Mouse (Mus musculus) intestine, postnatal 0 days (tissue): Measurements from ENCODE around the gene Tax1bp1. TPM values are rescaled to one million over a fixed set of nuclear protein-coding genes. Genes with fewer than 3 reads are reported as not detected.

Experiments
- ATAC-seq: fragments of 200-750 bp; cut with Nextera tagmentation; 2 replicates; pipeline ENCODE4 v1.8.0; 2017; ENCODE audit warnings: mild to moderate bottlenecking, moderate TSS enrichment, moderate library complexity
- H3K27ac ChIP-seq: fragments of 300-500 bp; sonication (generic); 2 replicates; pipeline ENCODE4 v1.5.1; 2014; ENCODE audit warnings: mild to moderate bottlenecking, low read depth, low read length, moderate library complexity
- H3K27me3 ChIP-seq: fragments of 300-500 bp; sonication (generic); replicated peaks from 2 replicates; pipeline ENCODE4 v1.6.1; 2014; ENCODE audit warnings: low read length, mixed read lengths; ENCODE audit not compliant: control insufficient read depth, insufficient read depth
- H3K36me3 ChIP-seq: fragments of 300-500 bp; sonication (generic); 2 replicates; pipeline ENCODE4 v1.6.1; 2014; ENCODE audit warnings: mild to moderate bottlenecking, moderate library complexity; ENCODE audit not compliant: control insufficient read depth, insufficient read depth
- H3K4me1 ChIP-seq: fragments of 300-500 bp; sonication (generic); replicated peaks from 2 replicates; pipeline ENCODE4 v1.6.1; 2014; ENCODE audit warnings: antibody characterized with exemption, low read length, mixed read lengths; ENCODE audit not compliant: control insufficient read depth, insufficient read depth
- H3K4me2 ChIP-seq: fragments of 300-500 bp; sonication (generic); replicated peaks from 2 replicates; pipeline ENCODE4 v1.6.1; 2014; ENCODE audit warnings: low read depth, mild to moderate bottlenecking, moderate library complexity
- H3K4me3 ChIP-seq: fragments of 300-500 bp; sonication (generic); 2 replicates; pipeline ENCODE4 v1.5.1; 2014; ENCODE audit warnings: low read depth, low read length
- H3K9ac ChIP-seq: fragments of 300-500 bp; sonication (generic); 2 replicates; pipeline ENCODE4 v1.6.1; 2014; ENCODE audit warnings: mild to moderate bottlenecking, low read depth, low read length
- H3K9me3 ChIP-seq: fragments of 300-500 bp; sonication (generic); 2 replicates; pipeline ENCODE4 v1.6.1; 2016; ENCODE audit warnings: mixed run types; ENCODE audit not compliant: control insufficient read depth
- CTCF ChIP-seq: sonication (generic); IDR thresholded peaks from 2 replicates; pipeline ENCODE4 v1.5.1; 2016; ENCODE audit warnings: low read depth, mild to moderate bottlenecking, control low read depth, antibody characterized with exemption, moderate library complexity
- WGBS: fragments of 180-500 bp; shearing (Covaris S2); extraction: QIAGEN DNeasy Blood & Tissue Kit; methylation state at CpG from one replicate; pipeline ENCODE4 v1.1.7; 2014; 5-methylcytosine and 5-hydroxymethylcytosine counted together
- polyA plus RNA-seq: library from polyadenylated mRNA; unstranded; fragments of >200 nt; fragmentation: Nextera tagmentation; extraction: Ambion mirVana; gene quantifications from 2 replicates; pipeline ENCODE4 v1.2.1, GENCODE M21; 2015

Gene Tax1bp1
- polyA plus RNA-seq, 1 experiment from 2014 or later, result 296 TPM

DNA sequence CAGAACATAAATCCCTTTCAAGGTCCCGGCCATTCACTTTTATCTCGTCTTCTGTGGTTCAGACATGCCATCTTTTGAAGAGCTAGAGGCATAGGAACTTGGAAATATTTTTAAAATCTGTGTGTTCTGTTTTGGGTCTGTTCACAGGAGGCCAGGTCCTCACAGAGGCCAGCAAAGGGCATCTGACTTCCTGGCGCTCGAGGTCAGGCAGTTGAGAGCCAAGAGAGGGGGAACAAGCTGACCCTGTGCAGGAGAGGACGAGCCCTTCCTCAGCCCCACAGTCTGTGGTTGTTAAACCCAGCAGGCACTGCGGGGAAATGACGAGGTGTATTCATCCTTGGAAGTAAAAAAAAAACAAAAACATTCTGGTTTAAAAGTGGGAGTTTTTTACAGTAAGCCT is 51.7 kb downstream of the Tax1bp1 start:
- H3K27ac ChIP-seq, result no peak overlapping the region
- H3K4me2 ChIP-seq, result no peak overlapping the region
- 72% methylated on average over 7 of the region's 7 CpGs for WGBS
- TF ChIP-seq CTCF, result no peak
- H3K4me3 ChIP-seq, result no peak overlapping the region
- no peak overlapping the region for H3K9ac ChIP-seq
- H3K36me3 ChIP-seq, result peaks cover 48% of the 10 kb centered on the region
- H3K27me3 ChIP-seq, result no peaks in the 10 kb centered on the region
- no peaks in the 10 kb centered on the region for H3K9me3 ChIP-seq
- no peak for ATAC-seq
- H3K4me1 ChIP-seq, result no peaks in the 10 kb centered on the region

DNA sequence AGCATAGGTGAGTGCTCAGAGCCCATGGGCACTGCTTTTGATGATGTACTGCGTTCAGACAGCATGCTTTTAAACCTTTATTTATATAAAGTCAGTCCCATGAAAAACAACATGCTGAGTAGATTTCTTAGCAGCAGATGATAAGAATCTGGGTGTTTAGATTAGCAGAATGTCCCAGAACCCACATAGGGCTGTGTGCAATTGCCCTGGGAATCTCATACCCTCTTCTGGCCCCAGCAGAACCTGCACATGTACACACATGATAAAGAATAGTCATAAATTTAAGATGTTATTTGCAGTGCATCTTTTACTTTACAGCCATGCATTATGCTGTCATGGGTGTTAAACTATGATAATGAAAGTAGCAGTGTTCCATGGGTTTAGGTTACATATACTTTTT is 57.3 kb downstream of the Tax1bp1 start:
- Histone ChIP-seq H3K4me2 (no peak overlapping the region), H3K4me3 (no peak overlapping the region), H3K9me3 (no peaks in the 10 kb centered on the region), H3K27me3 (no peaks in the 10 kb centered on the region), H3K9ac (no peak overlapping the region), H3K4me1 (no peaks in the 10 kb centered on the region), H3K27ac (no peak overlapping the region), H3K36me3 (peaks cover 38% of the 10 kb centered on the region)
- WGBS, result 53% methylated on average over 1 of the region's 1 CpGs
- no peak for ATAC-seq
- TF ChIP-seq CTCF, result no peak

DNA sequence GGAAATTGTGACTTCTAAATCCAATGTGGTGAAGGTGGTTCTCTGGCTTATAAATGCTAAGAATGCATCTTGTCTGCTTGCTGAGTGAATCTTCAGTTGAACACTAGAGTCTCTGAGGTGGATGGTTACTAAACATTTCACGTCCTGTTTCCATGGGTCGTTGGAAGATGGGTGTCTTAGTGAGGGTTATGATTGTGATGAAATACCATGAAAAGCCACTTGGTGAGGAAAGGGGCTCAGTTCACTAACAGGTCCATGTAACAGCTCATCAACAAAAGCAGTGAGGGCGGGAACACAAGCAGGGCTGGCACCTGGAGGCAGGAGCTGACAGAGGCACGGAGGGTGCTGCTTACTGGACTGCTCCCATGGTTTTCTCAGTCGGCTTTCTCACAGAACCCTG is 59.6 kb downstream of the Tax1bp1 start:
- no peak overlapping the region for H3K9ac ChIP-seq
- ATAC-seq, result no peak
- H3K36me3 ChIP-seq, result peaks cover 19% of the 10 kb centered on the region; the same call in 1 of the 2 replicates
- TF ChIP-seq CTCF, result no peak
- H3K9me3 ChIP-seq, result no peaks in the 10 kb centered on the region
- H3K27ac ChIP-seq, result no peak overlapping the region
- no peak overlapping the region for H3K4me3 ChIP-seq
- H3K4me1 ChIP-seq, result no peaks in the 10 kb centered on the region
- no peak overlapping the region for H3K4me2 ChIP-seq
- WGBS, result 80% methylated on average over 5 of the region's 5 CpGs
- H3K27me3 ChIP-seq, result no peaks in the 10 kb centered on the region

DNA sequence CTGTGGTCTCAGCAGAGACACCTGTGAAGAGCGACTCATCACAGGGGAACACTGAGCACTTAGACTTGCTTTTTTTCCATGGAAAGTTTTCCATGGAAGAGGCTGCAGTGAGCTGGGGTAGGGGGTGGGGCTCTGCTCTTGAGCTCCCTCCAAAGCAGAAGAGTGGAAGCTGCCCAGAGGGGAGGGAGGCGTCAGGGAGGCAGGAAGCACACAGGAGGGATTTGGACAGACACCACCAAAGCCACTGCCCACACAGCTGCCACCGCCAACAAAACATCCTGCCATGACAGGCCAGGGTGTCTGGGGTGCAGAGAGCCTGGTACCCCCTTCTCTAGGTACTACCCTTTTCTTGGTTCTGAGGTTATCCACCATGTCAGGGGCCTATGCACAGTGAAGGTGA is 61.8 kb downstream of the Tax1bp1 start:
- ATAC-seq, result no peak
- H3K27me3 ChIP-seq, result no peaks in the 10 kb centered on the region
- no peak overlapping the region for H3K4me2 ChIP-seq
- H3K4me1 ChIP-seq, result no peaks in the 10 kb centered on the region
- no peaks in the 10 kb centered on the region for H3K9me3 ChIP-seq
- H3K27ac ChIP-seq, result no peak overlapping the region
- TF ChIP-seq CTCF, result no peak
- no peak overlapping the region for H3K4me3 ChIP-seq
- WGBS, result 86% methylated on average over 3 of the region's 3 CpGs
- no peak overlapping the region for H3K9ac ChIP-seq
- H3K36me3 ChIP-seq, result peaks cover under 1% of the 10 kb centered on the region; the same call in 1 of the 2 replicates

DNA sequence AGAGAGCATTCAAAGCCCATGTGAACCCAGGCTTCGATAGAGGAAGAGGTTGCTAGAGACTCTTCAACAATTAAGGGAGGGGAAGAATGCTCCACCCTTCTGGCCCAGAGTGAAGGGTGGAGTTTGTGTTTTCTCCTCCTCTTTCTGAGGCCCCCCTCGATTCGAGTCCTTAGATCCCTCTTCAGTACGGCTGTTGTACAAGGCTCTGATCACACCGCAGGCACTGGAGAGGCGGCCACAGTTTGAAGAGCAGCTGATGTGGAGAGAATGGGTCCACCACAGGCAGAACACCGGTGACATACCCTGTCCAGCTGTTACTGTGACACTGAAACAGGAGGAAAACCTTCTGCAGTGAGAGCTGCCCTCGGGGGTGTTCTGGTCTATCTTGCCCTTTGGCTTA is 62.4 kb downstream of the Tax1bp1 start:
- TF ChIP-seq CTCF, result no peak
- 76% methylated on average over 8 of the region's 8 CpGs for whole genome bisulfite sequencing
- no peaks in the 10 kb centered on the region for H3K9me3 ChIP-seq

DNA sequence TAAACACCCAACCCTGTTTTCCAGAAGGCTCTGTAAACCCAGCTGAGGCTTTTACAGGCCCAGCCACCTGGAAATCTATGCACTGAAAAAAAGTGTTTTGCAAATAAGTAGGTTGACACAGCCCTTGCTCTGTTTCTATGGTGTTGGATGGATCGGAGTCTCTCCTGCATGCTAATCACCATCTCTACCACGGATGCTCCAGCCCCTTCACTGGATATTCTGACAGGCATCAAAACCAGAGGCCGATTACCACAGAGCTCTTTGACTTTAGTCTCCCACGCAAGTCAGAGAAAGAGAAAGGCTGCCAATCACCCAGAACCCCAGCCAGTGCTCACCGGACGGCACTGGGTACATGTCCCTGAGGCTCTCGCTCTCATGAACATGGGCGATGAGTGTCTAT is 63.5 kb downstream of the Tax1bp1 start:
- 92% methylated on average over 8 of the region's 8 CpGs for WGBS
- H3K9me3 ChIP-seq, result no peaks in the 10 kb centered on the region
- no peaks in the 10 kb centered on the region for H3K27me3 ChIP-seq
- H3K4me3 ChIP-seq, result no peak overlapping the region
- no peak overlapping the region for H3K27ac ChIP-seq
- no peak for TF ChIP-seq CTCF
- ATAC-seq, result no peak
- H3K36me3 ChIP-seq, result no peaks in the 10 kb centered on the region
- no peak overlapping the region for H3K4me2 ChIP-seq
- no peak overlapping the region for H3K9ac ChIP-seq
- no peaks in the 10 kb centered on the region for H3K4me1 ChIP-seq

More for the DNA sequence above, 62.4 kb downstream of the Tax1bp1 start:
- Histone ChIP-seq H3K4me1 (no peaks in the 10 kb centered on the region), H3K27ac (no peak overlapping the region), H3K4me2 (no peak overlapping the region), H3K27me3 (no peaks in the 10 kb centered on the region), H3K9ac (no peak overlapping the region), H3K36me3 (no peaks in the 10 kb centered on the region), H3K4me3 (no peak overlapping the region)
- no peak for ATAC-seq

DNA sequence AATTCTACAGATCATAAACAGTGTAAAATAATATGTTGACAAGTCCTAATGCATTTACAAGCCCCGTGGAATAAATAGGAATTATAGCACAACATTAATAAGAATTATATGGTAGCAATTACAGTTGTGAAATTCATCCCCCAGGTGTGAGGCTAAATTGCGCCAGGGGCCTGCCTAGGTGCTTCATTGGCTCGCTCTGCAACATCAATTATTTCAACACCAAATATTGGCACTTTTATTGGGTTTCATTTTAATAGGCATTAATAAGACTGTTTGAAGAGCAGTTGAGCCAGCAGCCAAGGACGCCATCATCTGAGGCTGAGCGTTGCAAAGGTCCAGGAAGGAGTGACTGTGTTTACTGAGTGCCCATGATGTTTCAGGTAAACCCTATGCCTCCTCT is 65.0 kb downstream of the Tax1bp1 start:
- H3K4me3 ChIP-seq, result no peak overlapping the region
- TF ChIP-seq CTCF, result no peak
- no peak for ATAC-seq
- H3K27me3 ChIP-seq, result no peaks in the 10 kb centered on the region
- no peaks in the 10 kb centered on the region for H3K9me3 ChIP-seq
- 83% methylated on average over 5 of the region's 5 CpGs for WGBS
- H3K9ac ChIP-seq, result no peak overlapping the region
- H3K27ac ChIP-seq, result no peak overlapping the region
- no peaks in the 10 kb centered on the region for H3K4me1 ChIP-seq
- H3K36me3 ChIP-seq, result no peaks in the 10 kb centered on the region
- no peak overlapping the region for H3K4me2 ChIP-seq
